Mouse (Mus musculus) forebrain, embryonic 14.5 days (tissue): Measurements from ENCODE around the gene Twist2. TPM values are rescaled to one million over a fixed set of nuclear protein-coding genes. Genes with fewer than 3 reads are reported as not detected.

ENCODE experiments used
- ATAC-seq: fragments of 200-750 bp; cut with Nextera tagmentation; 2 replicates; pipeline ENCODE4 v1.8.0; 2017; ENCODE audit warnings: mild to moderate bottlenecking, moderate library complexity
- DNase-seq: peaks from one replicate; pipeline ENCODE4 v3.0.0-alpha.2; 2015; ENCODE audit warnings: low spot score
- H3K27ac ChIP-seq: fragments of 300-500 bp; sonication (generic); 2 replicates; pipeline ENCODE4 v1.5.1; 2014; ENCODE audit warnings: low read depth, mild to moderate bottlenecking, control low read depth, low read length, moderate library complexity
- H3K27me3 ChIP-seq: fragments of 300-500 bp; sonication (generic); replicated peaks from 2 replicates; pipeline ENCODE4 v1.6.1; 2014; ENCODE audit warnings: low read length, control low read depth, mixed read lengths; ENCODE audit not compliant: control insufficient read depth, insufficient read depth
- H3K36me3 ChIP-seq: fragments of 300-500 bp; sonication (generic); 2 replicates; pipeline ENCODE4 v1.6.1; 2014; ENCODE audit warnings: low read length, control low read depth; ENCODE audit not compliant: control insufficient read depth, insufficient read depth
- H3K4me1 ChIP-seq: fragments of 300-500 bp; sonication (generic); 2 replicates; pipeline ENCODE4 v1.6.1; 2014; ENCODE audit warnings: antibody characterized with exemption, low read length, control low read depth; ENCODE audit not compliant: control insufficient read depth, insufficient read depth
- H3K4me2 ChIP-seq: fragments of 300-500 bp; sonication (generic); 2 replicates; pipeline ENCODE4 v1.6.1; 2014; ENCODE audit warnings: mild to moderate bottlenecking, control low read depth, low read length
- H3K4me3 ChIP-seq: fragments of 300-500 bp; sonication (generic); 2 replicates; pipeline ENCODE4 v1.5.1; 2014; ENCODE audit warnings: low read depth, low read length, control low read depth
- H3K9ac ChIP-seq: fragments of 300-500 bp; sonication (generic); 2 replicates; pipeline ENCODE4 v1.6.1; 2014; ENCODE audit warnings: mild to moderate bottlenecking, low read length, control low read depth, moderate library complexity
- H3K9me3 ChIP-seq: fragments of 300-500 bp; sonication (generic); replicated peaks from 2 replicates; pipeline ENCODE4 v1.6.1; 2016; ENCODE audit warnings: low read length, control low read depth, mixed read lengths; ENCODE audit not compliant: control insufficient read depth
- WGBS: fragments of 180-500 bp; shearing (Covaris S2); extraction: QIAGEN DNeasy Blood & Tissue Kit; methylation state at CpG from one replicate; pipeline ENCODE4 v1.1.7; 2014; 5-methylcytosine and 5-hydroxymethylcytosine counted together
- polyA plus RNA-seq: library from polyadenylated mRNA; unstranded; fragments of >200 nt; fragmentation: Nextera tagmentation; extraction: Ambion mirVana; gene quantifications from 2 replicates; pipeline ENCODE4 v1.2.1, GENCODE M21; 2014

Gene Twist2
- polyA plus RNA-seq, 1 experiment from 2014 or later: 0.81 TPM

- Histone ChIP-seq H3K4me1 (no peaks in the 10 kb centered on the region), H3K4me3 (no peak overlapping the region), H3K27me3 (no peaks in the 10 kb centered on the region), H3K36me3 (no peaks in the 10 kb centered on the region), H3K27ac (no peak overlapping the region), H3K9me3 (no peaks in the 10 kb centered on the region), H3K4me2 (no peak overlapping the region), H3K9ac (no peak overlapping the region)
- ATAC-seq: no peak
- peak; percentile 50 for DNase-seq
- 10% methylated on average over 2 of the region's 2 CpGs for WGBS
Observed at GRCm38 (mm10) chr1:91874633-91875032, 73.4 kb downstream of the Twist2 start.

DNA sequence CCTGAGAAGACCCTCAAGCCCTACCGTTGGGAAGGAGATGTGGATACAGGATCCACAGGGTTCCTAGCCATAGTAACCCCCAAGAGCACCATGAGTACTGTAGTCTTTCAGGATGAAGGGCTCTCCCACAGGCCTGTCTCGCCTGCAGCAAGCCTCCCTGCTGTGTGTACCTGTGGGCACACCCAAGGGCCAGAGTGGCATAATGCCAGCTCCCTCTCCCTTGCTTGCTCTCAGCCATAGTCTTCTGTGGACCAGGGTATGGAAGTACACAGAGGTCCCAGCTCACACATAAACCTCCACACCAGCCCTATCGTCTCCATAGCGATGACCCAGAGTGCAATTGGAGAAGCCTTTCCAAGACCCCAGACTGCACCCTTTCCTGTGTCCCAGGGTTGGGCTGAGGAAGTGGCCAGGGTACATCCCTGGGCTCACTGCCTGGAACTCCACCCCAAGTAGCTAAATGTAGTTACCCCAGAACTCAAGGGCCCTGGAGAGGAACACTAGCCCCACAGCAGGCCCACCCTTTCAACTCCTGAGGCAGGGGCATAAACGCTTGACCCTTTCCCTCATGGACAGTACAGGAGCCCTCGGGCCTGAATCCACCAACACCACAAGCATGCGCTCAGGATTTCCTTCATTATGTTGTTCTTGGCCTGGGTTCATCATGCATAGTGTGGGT is 73.9 kb downstream of the Twist2 start:
- Histone ChIP-seq H3K36me3 (no peaks in the 10 kb centered on the region), H3K4me2 (no peak overlapping the region), H3K4me1 (no peaks in the 10 kb centered on the region), H3K4me3 (no peak overlapping the region), H3K9me3 (no peaks in the 10 kb centered on the region), H3K27me3 (no peaks in the 10 kb centered on the region), H3K27ac (no peak overlapping the region), H3K9ac (no peak overlapping the region)
- 81% methylated on average over 7 of the region's 7 CpGs for WGBS
- DNase-seq (no peak), ATAC-seq (no peak)

DNA sequence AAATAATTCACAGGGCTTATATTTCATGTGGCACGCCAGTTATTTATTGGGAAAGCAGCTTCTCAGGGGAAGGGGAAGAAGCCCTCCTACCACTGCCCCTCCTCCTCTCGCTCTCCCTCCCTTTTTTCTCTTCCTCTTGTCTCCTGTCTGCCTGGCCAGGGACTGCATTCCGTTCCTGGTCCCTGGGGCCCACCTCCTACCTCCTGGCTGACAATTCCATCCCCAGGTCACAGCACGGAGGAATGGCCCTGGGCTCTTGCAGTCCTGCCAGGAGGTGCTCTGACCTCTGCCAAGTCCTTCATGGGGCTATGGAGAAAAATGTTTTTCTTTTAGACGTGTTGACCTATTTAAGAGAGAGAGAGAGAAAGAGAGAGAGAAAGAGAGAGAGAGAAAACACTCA is 77.4 kb downstream of the Twist2 start:
- 43% methylated on average over 5 of the region's 5 CpGs for WGBS

DNA sequence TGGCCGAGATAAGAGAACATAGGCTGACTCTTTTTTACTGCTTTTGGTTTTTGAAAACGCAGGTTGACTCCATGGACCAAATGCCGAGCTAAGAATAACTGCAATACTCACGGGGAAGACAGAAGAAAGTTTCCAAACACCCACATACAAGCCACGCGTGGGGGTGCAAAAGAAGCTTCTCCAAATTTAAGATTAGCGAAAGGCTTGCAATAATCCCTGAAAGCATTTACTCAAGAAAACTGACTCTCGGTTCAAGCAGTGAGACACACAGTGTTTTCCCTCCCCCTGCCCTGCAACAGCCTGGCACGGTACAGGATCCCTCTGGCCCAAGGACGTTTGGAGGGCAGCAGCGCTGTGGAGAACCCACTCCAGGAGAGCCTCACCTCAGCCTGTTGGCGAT is 78.9 kb downstream of the Twist2 start:
- no peaks in the 10 kb centered on the region for H3K27me3 ChIP-seq
- no peak overlapping the region for H3K9ac ChIP-seq
- WGBS: 85% methylated on average over 12 of the region's 12 CpGs
- no peak overlapping the region for H3K4me3 ChIP-seq
- no peaks in the 10 kb centered on the region for H3K9me3 ChIP-seq
- no peak overlapping the region for H3K27ac ChIP-seq
- H3K36me3 ChIP-seq: no peaks in the 10 kb centered on the region
- no peaks in the 10 kb centered on the region for H3K4me1 ChIP-seq
- H3K4me2 ChIP-seq: no peak overlapping the region
- DNase-seq (no peak), ATAC-seq (no peak)

More for the DNA sequence above, 77.4 kb downstream of the Twist2 start:
- H3K27me3 ChIP-seq: no peaks in the 10 kb centered on the region
- no peak overlapping the region for H3K9ac ChIP-seq
- no peak overlapping the region for H3K27ac ChIP-seq
- no peak for ATAC-seq
- no peaks in the 10 kb centered on the region for H3K4me1 ChIP-seq
- no peak overlapping the region for H3K4me2 ChIP-seq
- H3K4me3 ChIP-seq: no peak overlapping the region
- no peaks in the 10 kb centered on the region for H3K36me3 ChIP-seq
- DNase-seq: no peak
- H3K9me3 ChIP-seq: no peaks in the 10 kb centered on the region

GRCm38 (mm10) chr1:91880899-91881298 is 79.6 kb downstream of the Twist2 start:
- H3K4me2 ChIP-seq: no peak overlapping the region
- DNase-seq (no peak), ATAC-seq (no peak)
- no peak overlapping the region for H3K4me3 ChIP-seq
- no peaks in the 10 kb centered on the region for H3K9me3 ChIP-seq
- 86% methylated on average over 8 of the region's 8 CpGs for WGBS
- H3K27me3 ChIP-seq: no peaks in the 10 kb centered on the region
- H3K4me1 ChIP-seq: no peaks in the 10 kb centered on the region
- no peak overlapping the region for H3K27ac ChIP-seq
- H3K36me3 ChIP-seq: no peaks in the 10 kb centered on the region
- no peak overlapping the region for H3K9ac ChIP-seq

GRCm38 (mm10) chr1:91883115-91883514 is 81.9 kb downstream of the Twist2 start:
- 68% methylated on average over 5 of the region's 5 CpGs for WGBS
- Histone ChIP-seq H3K4me2 (no peak overlapping the region), H3K4me3 (no peak overlapping the region), H3K27ac (no peak overlapping the region), H3K9me3 (no peaks in the 10 kb centered on the region), H3K27me3 (no peaks in the 10 kb centered on the region), H3K36me3 (no peaks in the 10 kb centered on the region), H3K9ac (no peak overlapping the region), H3K4me1 (no peaks in the 10 kb centered on the region)
- DNase-seq (peak; percentile 10), ATAC-seq (no peak)

DNA sequence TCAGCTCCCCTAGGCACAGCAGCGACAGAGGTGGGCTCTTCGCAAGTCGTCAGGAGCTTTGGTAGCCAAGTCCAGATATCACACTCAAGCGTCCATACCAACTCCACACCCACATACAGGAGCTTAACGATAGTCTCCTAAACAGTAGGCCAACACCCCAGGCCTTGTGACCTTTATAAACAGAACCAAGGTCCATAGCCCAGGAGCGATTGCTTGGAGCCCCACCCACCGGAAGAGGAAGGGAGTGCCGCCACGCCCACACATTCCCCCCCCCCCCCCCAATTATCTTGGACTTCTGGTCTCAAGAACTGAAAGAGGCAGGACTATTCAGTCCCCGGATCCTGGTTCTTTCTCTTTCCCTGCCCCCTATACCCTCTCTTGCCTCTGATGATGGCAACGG is 92.3 kb downstream of the Twist2 start:
- H3K9me3 ChIP-seq: no peaks in the 10 kb centered on the region
- ATAC-seq: no peak
- no peak overlapping the region for H3K9ac ChIP-seq
- no peak for DNase-seq
- H3K27me3 ChIP-seq: no peaks in the 10 kb centered on the region
- H3K36me3 ChIP-seq: no peaks in the 10 kb centered on the region
- 91% methylated on average over 11 of the region's 11 CpGs for WGBS
- no peak overlapping the region for H3K27ac ChIP-seq
- no peaks in the 10 kb centered on the region for H3K4me1 ChIP-seq
- H3K4me2 ChIP-seq: no peak overlapping the region
- H3K4me3 ChIP-seq: no peak overlapping the region

DNA sequence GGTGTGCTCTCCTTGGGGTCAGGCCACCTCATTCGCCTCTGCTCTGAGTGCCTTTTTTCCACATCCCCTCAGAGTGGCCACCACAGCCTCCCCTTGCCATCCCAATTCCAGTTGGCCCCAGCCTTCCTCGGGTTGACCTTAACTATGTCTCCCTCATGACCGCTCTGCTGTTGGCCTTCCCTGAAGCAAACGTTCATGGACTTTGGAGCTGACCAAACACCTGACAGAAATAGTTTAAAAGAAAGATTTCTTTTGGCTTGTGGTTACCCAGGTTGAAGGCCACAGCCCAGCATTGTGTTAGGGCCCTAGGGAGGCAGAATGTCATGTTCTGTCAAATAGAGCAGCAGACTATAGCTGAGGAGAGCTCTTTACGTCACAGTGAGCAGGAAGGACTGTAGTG is 93.0 kb downstream of the Twist2 start:
- H3K27ac ChIP-seq: no peak overlapping the region
- no peaks in the 10 kb centered on the region for H3K4me1 ChIP-seq
- H3K27me3 ChIP-seq: no peaks in the 10 kb centered on the region
- H3K9me3 ChIP-seq: no peaks in the 10 kb centered on the region
- 91% methylated on average over 5 of the region's 5 CpGs for WGBS
- no peak overlapping the region for H3K9ac ChIP-seq
- no peaks in the 10 kb centered on the region for H3K36me3 ChIP-seq
- ATAC-seq: no peak
- no peak for DNase-seq
- H3K4me3 ChIP-seq: no peak overlapping the region
- H3K4me2 ChIP-seq: no peak overlapping the region

DNA sequence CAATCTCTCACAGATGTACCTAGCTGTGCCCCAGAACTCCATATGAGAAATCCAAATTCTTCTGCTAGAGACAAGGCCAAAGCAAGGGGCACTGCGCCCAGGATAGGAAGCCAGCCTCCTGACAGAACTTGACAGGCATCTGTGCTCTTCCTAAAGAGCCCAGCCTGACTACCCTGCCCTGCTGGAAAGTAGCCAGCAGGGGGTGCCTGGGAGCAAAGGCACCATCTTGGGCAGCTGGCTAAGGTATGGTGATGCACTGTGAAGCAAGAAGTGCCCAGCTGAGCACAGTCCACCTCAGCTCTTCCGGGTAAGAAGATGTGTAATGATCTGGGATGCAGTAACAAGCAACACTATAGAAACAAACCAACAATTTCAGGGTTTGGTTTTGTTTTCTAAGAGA is 95.8 kb downstream of the Twist2 start:
- no peak for DNase-seq
- Histone ChIP-seq H3K4me1 (no peaks in the 10 kb centered on the region), H3K27ac (no peak overlapping the region), H3K9ac (no peak overlapping the region), H3K36me3 (no peaks in the 10 kb centered on the region), H3K4me3 (no peak overlapping the region), H3K9me3 (no peaks in the 10 kb centered on the region), H3K4me2 (no peak overlapping the region), H3K27me3 (no peaks in the 10 kb centered on the region)
- 88% methylated on average over 2 of the region's 2 CpGs for WGBS
- no peak for ATAC-seq
